Mouse (Mus musculus) monocyte, adult 2 months (primary cell): ENCODE results near the gene Serpine1.
A peak's percentile ranks its signal among the peaks of the same experiment; 100 is the strongest.

ENCODE experiments used
- DNase-seq, 2 experiments: peaks; one replicate each; pipeline ENCODE4 v3.0.0; 2022; ENCODE audit warnings: low spot score in 2 of 2, low read depth in 1 of 2

Gene Serpine1

GRCm38 (mm10) chr5:137061809-137062481, 10.1 kb downstream of the Serpine1 start:
- DNase-seq, result no peak

GRCm38 (mm10) chr5:137054873-137055272, 17.2 kb downstream of the Serpine1 start:
- DNase-seq, result no peak

GRCm38 (mm10) chr5:137054299-137054698, 17.8 kb downstream of the Serpine1 start:
- DNase-seq, result no peak

- DNase-seq, result no peak
Observed at GRCm38 (mm10) chr5:137051914-137052505, 20.1 kb downstream of the Serpine1 start.

- no peak for DNase-seq
Observed at GRCm38 (mm10) chr5:137051125-137051524, 20.9 kb downstream of the Serpine1 start.

- DNase-seq, result no peak
Observed at GRCm38 (mm10) chr5:137046991-137047390, 25.1 kb downstream of the Serpine1 start.

GRCm38 (mm10) chr5:137046324-137046718, 25.7 kb downstream of the Serpine1 start:
- DNase-seq, result no peak

GRCm38 (mm10) chr5:137045402-137046323, 26.4 kb downstream of the Serpine1 start, which contains the start of gene Ap1s1:
Gene Ap1s1, minus strand, starts transcription at chr5:137046135.
- DNase-seq, result peak; percentile 70 to 78

GRCm38 (mm10) chr5:137043997-137044396, 28.1 kb downstream of the Serpine1 start:
- no peak for DNase-seq

GRCm38 (mm10) chr5:137041442-137041841, 30.6 kb downstream of the Serpine1 start:
- no peak for DNase-seq

- no peak for DNase-seq
Observed at GRCm38 (mm10) chr5:137039453-137039852, 32.6 kb downstream of the Serpine1 start.

GRCm38 (mm10) chr5:137036211-137036610, 35.9 kb downstream of the Serpine1 start:
- no peak for DNase-seq

GRCm38 (mm10) chr5:137032641-137033074, 39.4 kb downstream of the Serpine1 start:
- DNase-seq, result peak in 1 of 2 experiments; percentile 35

- no peak for DNase-seq
Observed at GRCm38 (mm10) chr5:137032033-137032421, 40.0 kb downstream of the Serpine1 start.

- DNase-seq, result no peak
Observed at GRCm38 (mm10) chr5:137031076-137032032, 40.7 kb downstream of the Serpine1 start.

- DNase-seq, result no peak
Observed at GRCm38 (mm10) chr5:137030416-137030810, 41.7 kb downstream of the Serpine1 start.

GRCm38 (mm10) chr5:137029643-137030415, 42.2 kb downstream of the Serpine1 start:
- peak; percentile 90 to 94 for DNase-seq

GRCm38 (mm10) chr5:137029273-137029585, 42.8 kb downstream of the Serpine1 start:
- no peak for DNase-seq

GRCm38 (mm10) chr5:137028561-137029272, 43.4 kb downstream of the Serpine1 start:
- DNase-seq, result no peak
